Mouse (Mus musculus) naive thymus-derived CD4-positive, alpha-beta T cell, adult 2 months (primary cell): ENCODE data around the gene Slc39a7.

ENCODE experiments used
- DNase-seq: peaks from one replicate; pipeline ENCODE4 v3.0.0-alpha.2; 2011; ENCODE audit warnings: low read depth

The Slc39a7 gene

GRCm38 (mm10) chr17:34031465-34032173 lies at the start of gene Slc39a7, which contains the start of gene Rxrb:
Slc39a7 (minus strand) TSS chr17:34031682.
Rxrb (plus strand) TSS chr17:34031812.
- DNase-seq = peak; percentile 100

DNA sequence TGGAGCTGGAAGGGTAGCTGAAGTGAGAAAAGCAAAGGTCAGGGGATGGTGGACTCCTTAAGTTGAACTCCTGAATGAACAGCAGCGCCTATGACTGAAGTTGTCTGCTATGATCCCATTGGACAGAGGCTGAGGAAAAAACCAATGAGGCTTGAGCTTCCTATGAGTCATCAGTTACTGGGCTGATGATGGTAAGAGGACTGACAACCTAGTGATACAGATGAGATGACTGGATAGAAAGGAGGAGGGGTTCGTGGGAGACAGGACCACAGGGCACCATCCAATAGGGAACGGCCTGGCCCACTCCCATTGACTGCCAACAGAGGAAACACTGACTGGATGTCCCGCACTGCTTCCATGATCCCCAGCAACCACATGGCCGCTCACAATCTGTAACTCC lies 48.1 kb upstream of the Slc39a7 start:
- DNase-seq = peak; percentile 79

- DNase-seq = no peak
These were observed 47.5 kb upstream of the Slc39a7 start for GRCm38 (mm10) chr17:34079002-34079401.

DNA sequence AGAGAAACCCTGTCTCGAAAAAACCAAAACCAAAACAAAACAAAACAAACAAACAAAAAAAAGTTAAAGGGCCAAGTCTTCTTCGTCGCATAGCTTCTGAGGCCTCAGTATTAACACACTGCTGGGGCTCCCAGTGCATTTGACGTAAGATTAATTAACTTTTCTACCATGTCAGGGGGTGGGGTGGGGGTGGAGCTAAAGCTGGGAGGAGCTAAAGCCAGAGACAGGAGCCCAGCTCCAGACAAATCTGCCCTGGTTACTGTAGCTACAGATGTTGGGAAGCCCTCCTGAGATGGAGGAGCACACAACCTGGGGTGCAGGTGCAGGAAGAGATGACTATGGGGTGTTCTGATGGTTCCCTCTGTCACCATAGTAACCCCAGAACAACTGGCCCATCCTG lies 46.7 kb upstream of the Slc39a7 start:
- no peak for DNase-seq

- DNase-seq = peak; percentile 92
These were observed 46.1 kb upstream of the Slc39a7 start for GRCm38 (mm10) chr17:34077549-34077948.

DNA sequence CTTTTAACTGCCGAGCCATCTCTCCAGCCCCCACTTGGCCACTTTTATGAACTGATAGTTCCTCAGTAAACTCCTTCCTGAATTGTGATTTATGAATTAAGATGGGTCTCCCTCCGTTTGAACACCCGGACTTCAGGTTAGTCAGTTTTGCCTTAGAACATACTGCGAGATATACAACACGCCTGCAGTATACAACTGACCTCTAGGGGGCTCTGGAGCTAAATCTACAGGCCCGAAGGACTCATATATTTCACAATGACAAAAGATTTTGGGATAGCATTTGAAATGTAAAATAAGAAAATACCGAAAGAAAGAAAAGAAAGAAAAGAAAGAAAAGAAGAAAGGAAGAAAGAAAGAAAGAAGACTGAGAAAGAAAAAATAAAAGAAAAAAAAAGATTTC lies 43.8 kb upstream of the Slc39a7 start:
- DNase-seq = peak; percentile 91

DNA sequence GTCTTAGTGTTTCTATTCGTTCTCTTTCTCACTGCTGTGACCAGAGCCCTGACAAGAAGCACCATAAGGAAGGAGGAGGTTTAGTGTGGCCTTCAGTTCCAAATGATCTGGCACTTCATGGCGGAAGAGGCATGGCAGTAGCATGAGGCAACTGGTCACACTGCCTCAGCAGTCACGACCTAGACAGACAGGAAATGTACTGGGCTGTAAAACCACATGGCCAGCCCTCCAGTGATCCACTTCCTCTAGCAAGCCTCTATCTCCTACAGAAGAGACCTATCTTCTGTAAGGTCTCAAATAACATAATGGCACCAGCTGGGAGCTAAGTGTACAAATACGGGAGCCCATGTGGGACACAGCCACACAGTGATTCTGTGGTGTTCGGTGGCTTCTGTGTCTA lies 40.6 kb upstream of the Slc39a7 start:
- peak; percentile 51 for DNase-seq

GRCm38 (mm10) chr17:34068864-34069263 lies 37.4 kb upstream of the Slc39a7 start:
- DNase-seq = no peak

DNA sequence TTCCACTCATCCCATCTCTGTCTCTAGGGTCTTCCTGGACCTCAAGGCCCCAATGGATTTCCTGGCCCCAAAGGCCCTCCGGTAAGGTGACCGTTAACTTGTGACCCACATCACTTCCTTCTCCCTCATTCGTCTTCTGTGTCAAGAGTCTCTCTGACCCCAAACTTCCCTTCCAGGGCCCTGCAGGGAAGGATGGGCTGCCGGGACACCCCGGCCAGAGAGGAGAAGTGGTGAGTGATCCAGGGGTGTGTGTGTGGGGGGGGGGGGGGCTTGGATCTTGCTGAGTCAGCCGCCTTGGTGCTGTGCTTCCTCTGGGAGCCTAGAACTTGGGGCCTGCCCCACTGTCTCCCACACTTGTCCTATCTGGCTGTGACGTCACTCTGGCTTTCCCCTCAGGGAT lies 25.7 kb upstream of the Slc39a7 start:
- no peak for DNase-seq

GRCm38 (mm10) chr17:34047404-34048050 lies 16.0 kb upstream of the Slc39a7 start:
- DNase-seq = peak; percentile 57

DNA sequence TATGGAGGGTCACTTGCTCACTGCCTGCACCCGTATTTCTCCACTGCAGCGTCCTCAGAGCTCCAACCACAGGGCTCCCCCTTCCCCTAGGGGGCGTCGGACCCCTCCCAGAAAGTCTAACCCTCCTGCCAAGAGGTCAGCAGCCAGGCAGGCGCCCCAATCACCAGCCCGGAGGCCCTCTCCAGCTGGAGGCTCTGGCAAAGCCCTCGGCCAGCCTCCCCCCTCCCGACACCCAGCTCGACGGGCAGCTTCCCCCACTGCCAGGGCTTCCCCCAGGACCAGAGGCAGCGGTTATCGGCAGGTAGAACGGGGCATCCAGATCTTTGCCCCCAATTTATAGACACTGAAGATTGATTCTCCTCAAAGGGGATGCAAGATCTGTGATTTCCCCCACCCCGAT lies 14.5 kb upstream of the Slc39a7 start:
- no peak for DNase-seq

- DNase-seq = no peak
These were observed 8.3 kb upstream of the Slc39a7 start for GRCm38 (mm10) chr17:34039562-34040450.

GRCm38 (mm10) chr17:34038878-34039561 lies 7.5 kb upstream of the Slc39a7 start, which contains the start of gene Col11a2:
Col11a2 (plus strand) TSS chr17:34039437.
- DNase-seq = no peak

- DNase-seq = no peak
These were observed 7.0 kb upstream of the Slc39a7 start for GRCm38 (mm10) chr17:34038440-34038839.

DNA sequence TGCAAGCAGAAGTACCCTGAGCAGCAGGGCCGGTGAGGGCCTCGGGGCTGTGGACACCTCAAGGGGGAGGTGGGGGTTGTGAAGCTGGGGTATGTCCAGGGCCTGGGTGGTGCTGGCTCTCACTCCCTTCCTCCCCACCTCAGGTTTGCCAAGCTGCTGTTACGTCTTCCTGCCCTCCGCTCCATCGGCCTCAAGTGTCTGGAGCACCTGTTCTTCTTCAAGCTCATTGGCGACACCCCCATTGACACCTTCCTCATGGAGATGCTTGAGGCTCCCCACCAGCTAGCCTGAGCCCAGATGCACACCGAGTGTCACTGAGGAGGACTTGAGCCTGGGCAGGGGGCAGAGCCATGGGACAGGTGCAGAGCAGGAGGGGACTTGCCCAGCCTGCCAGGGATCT lies 5.8 kb upstream of the Slc39a7 start:
- no peak for DNase-seq

GRCm38 (mm10) chr17:34036647-34037046 lies 5.2 kb upstream of the Slc39a7 start:
- no peak for DNase-seq

DNA sequence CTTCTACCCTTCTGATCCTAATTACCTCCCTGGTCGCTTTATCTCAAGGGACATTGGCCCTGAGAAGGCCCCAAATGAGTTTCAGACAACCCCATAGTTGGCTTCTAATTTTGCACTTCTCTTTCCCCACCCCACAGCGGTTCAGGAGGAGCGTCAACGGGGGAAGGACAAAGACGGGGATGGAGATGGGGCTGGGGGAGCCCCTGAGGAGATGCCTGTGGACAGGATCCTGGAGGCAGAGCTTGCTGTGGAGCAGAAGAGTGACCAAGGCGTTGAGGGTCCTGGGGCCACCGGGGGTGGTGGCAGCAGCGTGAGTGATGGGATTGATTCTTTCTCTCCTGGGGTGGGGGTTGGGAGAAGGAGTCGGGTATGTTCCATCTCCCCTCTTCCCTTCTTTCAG lies 4.0 kb upstream of the Slc39a7 start:
- no peak for DNase-seq

GRCm38 (mm10) chr17:34034064-34034463 lies 2.6 kb upstream of the Slc39a7 start:
- DNase-seq = peak; percentile 89

DNA sequence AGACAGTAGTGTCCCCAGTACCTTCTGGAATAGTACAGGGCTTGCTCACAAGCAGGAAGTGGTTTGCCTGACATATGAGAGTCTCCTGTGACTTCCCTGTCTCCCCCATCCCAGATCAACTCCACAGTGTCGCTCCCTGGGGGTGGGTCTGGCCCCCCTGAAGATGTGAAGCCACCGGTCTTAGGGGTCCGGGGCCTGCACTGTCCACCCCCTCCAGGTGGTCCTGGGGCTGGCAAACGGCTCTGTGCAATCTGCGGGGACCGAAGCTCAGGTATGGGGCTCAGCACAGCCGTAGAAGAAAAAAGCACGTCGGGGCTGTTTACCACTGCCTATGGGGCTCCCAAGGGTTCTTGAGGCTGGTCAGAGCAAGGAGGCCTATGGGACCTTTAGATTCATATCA lies 2.0 kb upstream of the Slc39a7 start:
- DNase-seq = no peak

- no peak for DNase-seq
These were observed 1.3 kb upstream of the Slc39a7 start for GRCm38 (mm10) chr17:34032806-34033205.

DNA sequence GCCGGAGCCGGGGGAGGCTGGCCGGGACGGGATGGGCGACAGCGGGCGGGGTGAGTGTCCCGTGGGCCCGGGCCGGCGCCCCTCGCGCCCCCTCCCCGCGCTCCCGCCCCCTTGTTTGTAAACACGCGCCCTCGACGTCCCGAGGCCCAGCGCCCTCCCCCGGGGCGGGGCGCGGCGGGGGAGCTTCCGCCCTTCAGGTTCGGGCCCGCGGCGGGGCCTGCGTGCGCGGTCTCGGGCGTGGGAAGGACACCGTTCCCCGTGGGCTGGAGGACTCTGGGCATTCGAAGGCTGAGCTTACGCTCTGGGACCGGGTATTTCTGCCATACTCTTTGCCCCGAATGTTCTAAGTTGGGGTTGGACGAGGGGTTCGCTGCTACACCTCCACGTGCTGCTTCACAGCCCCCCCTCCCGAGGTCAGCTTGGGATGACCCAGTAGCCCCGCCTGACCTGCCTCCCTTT lies 721 bp upstream of the Slc39a7 start:
- peak; percentile 83 for DNase-seq

GRCm38 (mm10) chr17:34030861-34031326 lies 588 bp downstream of the Slc39a7 start:
- no peak for DNase-seq
